Mouse (Mus musculus) neural tube, embryonic 10.5 days (tissue): ENCODE measurements around the gene Dnmbp.
"Not testable (repeated sequence)": the region's sequence is repeated elsewhere in the genome, so short reads cannot be mapped to it uniquely, and the experiment has no call there.

Source experiments
- DNase-seq: peaks from one replicate; pipeline ENCODE4 v3.0.0-alpha.2; 2017; ENCODE audit warnings: low spot score; ENCODE audit errors: extremely low spot score

Dnmbp gene

GRCm38 (mm10) chr19:43939769-43940689 lies at the start of gene Dnmbp:
TSS of gene Dnmbp (minus strand) at chr19:43940191.
- DNase-seq: peak; percentile 88

GRCm38 (mm10) chr19:43986069-43986794 lies 46.2 kb upstream of the Dnmbp start, which contains the start of gene Cpn1:
TSS of gene Cpn1 (minus strand) at chr19:43986556.
- DNase-seq: peak; percentile 28

GRCm38 (mm10) chr19:43981992-43982391 lies 42.0 kb upstream of the Dnmbp start:
- no peak for DNase-seq

- no peak for DNase-seq
These were observed 40.7 kb upstream of the Dnmbp start for GRCm38 (mm10) chr19:43980711-43981110.

- DNase-seq: no peak
These were observed 37.8 kb upstream of the Dnmbp start for GRCm38 (mm10) chr19:43977799-43978198.

GRCm38 (mm10) chr19:43976661-43977060 lies 36.7 kb upstream of the Dnmbp start:
- no peak for DNase-seq

GRCm38 (mm10) chr19:43974221-43974620 lies 34.2 kb upstream of the Dnmbp start:
- DNase-seq: no peak

GRCm38 (mm10) chr19:43973711-43974110 lies 33.7 kb upstream of the Dnmbp start:
- DNase-seq: no peak

- no peak for DNase-seq
These were observed 32.1 kb upstream of the Dnmbp start for GRCm38 (mm10) chr19:43972129-43972528.

GRCm38 (mm10) chr19:43968436-43969026 lies 28.5 kb upstream of the Dnmbp start:
- DNase-seq: no peak

- no peak for DNase-seq
These were observed 26.5 kb upstream of the Dnmbp start for GRCm38 (mm10) chr19:43966481-43966880.

GRCm38 (mm10) chr19:43965496-43966085 lies 25.6 kb upstream of the Dnmbp start:
- no peak for DNase-seq

GRCm38 (mm10) chr19:43962795-43963194 lies 22.8 kb upstream of the Dnmbp start:
- no peak for DNase-seq

GRCm38 (mm10) chr19:43961185-43961584 lies 21.2 kb upstream of the Dnmbp start:
- DNase-seq: no peak

GRCm38 (mm10) chr19:43960014-43960413 lies 20.0 kb upstream of the Dnmbp start:
- DNase-seq: no peak

GRCm38 (mm10) chr19:43959162-43959561 lies 19.2 kb upstream of the Dnmbp start:
- peak; percentile 77 for DNase-seq

GRCm38 (mm10) chr19:43957881-43958280 lies 17.9 kb upstream of the Dnmbp start:
- no peak for DNase-seq

GRCm38 (mm10) chr19:43957402-43957801 lies 17.4 kb upstream of the Dnmbp start:
- no peak for DNase-seq

GRCm38 (mm10) chr19:43955266-43955665 lies 15.3 kb upstream of the Dnmbp start:
- DNase-seq: no peak

GRCm38 (mm10) chr19:43954864-43955263 lies 14.9 kb upstream of the Dnmbp start:
- no peak for DNase-seq

- not testable (repeated sequence) for DNase-seq
These were observed 12.9 kb upstream of the Dnmbp start for GRCm38 (mm10) chr19:43952936-43953335.
